Mouse (Mus musculus): ENCODE results near the gene Cyth1.

GRCm38 (mm10) chr11:118121592-118121991 is 126.8 kb downstream of the Cyth1 start:
- no peak for TF ChIP-seq CTCF (conservative IDR thresholded peaks at IDR 0.05 in 1 of 2, IDR thresholded peaks at IDR 0.05 in 1 of 2; ENCODE audit: low read depth in 2 of 2, low read length in 2 of 2)
- no peak for TF ChIP-seq NELFE (IDR thresholded peaks at IDR 0.05; ENCODE audit: low read depth, low read length)
- TF ChIP-seq ZC3H11A (IDR thresholded peaks at IDR 0.05; ENCODE audit: low read depth, low read length), result no peak
- no peak for TF ChIP-seq BHLHE40 (IDR thresholded peaks at IDR 0.05; ENCODE audit: low read depth, low read length)
- TF ChIP-seq POLR2A (IDR thresholded peaks at IDR 0.05; ENCODE audit: low read depth, low read length), result no peak
- no peak for TF ChIP-seq MAZ (IDR thresholded peaks at IDR 0.05; ENCODE audit: low read depth, low read length)
- TF ChIP-seq MXI1 (IDR thresholded peaks at IDR 0.05; ENCODE audit: low read depth, low read length), result no peak
- TF ChIP-seq MAX (IDR thresholded peaks at IDR 0.05; ENCODE audit: low read length), result no peak
- no peak for TF ChIP-seq SIN3A (IDR thresholded peaks at IDR 0.05; ENCODE audit: low read length)
- no peak for TF ChIP-seq GABPA (IDR thresholded peaks at IDR 0.05; ENCODE audit: insufficient replicate concordance, low read depth, low read length)
- no peak for TF ChIP-seq EP300 (IDR thresholded peaks at IDR 0.05; ENCODE audit: low read length)
- TF ChIP-seq PAX5 (IDR thresholded peaks at IDR 0.05; ENCODE audit: low read length), result no peak
- no peak for TF ChIP-seq TCF12 (IDR thresholded peaks at IDR 0.05; ENCODE audit: low read depth, low read length)
